Mouse (Mus musculus) skeletal muscle tissue, adult 2 months (tissue): Measurements from ENCODE around the gene Zfp385c.

ENCODE experiments used
- DNase-seq: peaks from one replicate; pipeline ENCODE4 v3.0.0-alpha.2; 2012; ENCODE audit warnings: low read depth, low spot score

Zfp385c gene

DNA sequence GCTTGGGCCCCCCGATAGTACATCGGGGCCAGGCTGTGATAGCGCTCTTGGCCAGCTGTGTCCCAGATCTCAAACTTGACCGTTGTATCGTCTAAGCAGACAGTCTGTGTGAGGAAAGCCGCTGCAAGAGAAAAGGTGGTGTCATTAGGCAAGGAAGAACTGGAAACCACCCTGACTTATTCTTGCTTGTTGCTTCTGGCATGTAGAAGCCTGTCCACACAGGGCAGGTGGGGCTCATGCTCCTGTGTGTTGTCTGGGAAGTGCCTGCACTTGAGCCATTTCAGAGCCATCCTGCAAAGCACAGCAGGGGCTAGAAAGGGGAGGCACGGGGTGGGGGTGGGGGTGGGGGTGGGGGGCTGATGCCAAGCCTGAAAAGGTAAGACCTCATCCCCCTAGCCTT, 26.2 kb upstream of the Zfp385c start:
- no peak for DNase-seq

DNA sequence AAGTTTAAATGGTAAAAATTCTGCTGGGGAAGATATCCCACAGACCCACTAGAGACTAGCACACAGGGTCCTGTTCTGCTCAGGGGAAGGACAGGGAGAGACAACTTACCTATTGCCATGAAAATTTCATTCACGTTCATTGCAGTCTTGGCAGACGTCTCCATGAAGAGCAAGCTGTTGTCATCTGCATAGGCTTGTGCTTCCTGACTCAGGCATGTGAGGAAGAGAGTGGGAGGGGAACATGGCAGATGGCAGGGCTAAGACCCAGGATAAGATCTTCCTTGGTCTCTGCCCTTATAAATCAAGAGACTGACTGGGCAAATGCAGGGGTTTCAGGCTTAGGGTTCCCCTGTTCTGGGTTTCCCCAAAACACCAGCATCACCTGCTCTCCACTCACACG, 24.4 kb upstream of the Zfp385c start:
- DNase-seq, result no peak

DNA sequence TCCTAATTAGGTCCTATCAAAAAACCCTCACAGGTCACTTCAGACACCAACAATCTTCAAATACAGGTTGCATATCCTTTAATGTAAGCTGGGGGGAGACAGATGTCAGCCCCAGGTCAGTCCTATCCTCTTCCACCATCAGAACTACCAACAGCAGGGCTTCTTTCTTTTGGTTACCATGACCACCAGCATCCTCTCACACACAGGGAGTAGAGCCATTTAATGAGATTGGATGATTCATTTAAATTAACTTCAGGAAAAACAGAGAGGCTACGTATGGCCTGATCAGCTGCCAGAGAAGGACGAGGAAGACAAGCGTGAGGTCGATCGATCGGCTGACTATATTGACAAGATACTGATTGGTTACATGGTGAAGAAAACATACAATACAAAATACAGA, 22.7 kb upstream of the Zfp385c start:
- no peak for DNase-seq

DNA sequence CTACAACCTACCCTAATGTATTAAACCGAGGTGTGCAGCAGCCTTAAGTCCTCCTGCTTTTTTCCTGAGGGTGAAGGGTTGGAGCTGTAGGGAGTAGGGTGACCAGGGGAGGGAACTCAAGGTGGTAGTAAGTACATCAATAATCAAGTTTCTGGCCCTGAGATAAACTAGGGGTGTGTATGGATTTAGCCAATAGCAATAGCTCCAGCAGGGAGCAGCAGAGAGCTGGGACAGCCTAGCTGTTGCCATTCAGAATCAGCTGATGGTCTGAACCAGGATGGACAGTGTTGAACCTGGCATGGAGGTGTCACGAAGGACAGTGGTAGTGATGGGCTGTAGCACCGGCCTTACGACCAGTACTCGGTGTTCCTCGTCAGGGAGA, 22.3 kb upstream of the Zfp385c start:
- DNase-seq, result no peak

DNA sequence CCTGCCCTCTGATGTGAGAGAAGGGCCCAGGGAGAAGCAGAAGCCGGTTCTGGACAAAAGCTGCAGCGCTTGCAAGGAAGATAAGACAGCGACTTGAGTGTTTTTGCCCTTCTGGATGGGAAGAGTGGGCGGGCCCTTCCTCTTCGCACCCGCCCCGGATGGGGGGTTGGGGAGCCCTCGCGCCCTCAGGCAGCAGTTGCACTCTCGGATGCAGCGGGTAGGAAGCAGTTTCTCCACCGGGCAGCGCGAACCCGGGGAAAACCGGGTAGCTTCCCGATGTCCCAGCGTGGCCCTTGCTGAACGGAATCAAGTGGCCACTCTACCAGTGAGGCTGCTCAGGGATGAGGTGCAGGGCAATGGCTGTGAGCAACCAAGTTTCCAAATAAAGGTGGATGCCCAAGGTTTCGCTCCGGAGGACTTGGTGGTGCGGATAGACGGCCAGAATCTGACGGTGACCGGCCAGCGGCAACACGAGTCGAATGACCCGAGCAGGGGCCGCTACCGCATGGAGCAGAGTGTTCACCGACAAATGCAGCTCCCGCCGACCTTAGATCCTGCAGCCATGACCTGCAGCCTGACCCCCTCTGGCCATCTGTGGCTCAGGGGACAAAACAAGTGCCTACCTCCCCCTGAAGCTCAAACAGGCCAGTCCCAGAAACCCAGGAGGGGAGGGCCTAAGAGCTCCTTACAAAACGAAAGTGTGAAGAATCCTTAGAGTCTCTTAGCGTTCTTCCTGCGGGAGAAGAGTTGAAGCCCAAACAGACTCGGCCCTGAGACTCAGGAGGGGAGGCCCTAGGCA, 21.7 kb upstream of the Zfp385c start, which contains the start of gene Hspb9:
TSS of gene Hspb9 (plus strand) at position 116 of the 799 bp plus-strand sequence.
- DNase-seq, result no peak

DNA sequence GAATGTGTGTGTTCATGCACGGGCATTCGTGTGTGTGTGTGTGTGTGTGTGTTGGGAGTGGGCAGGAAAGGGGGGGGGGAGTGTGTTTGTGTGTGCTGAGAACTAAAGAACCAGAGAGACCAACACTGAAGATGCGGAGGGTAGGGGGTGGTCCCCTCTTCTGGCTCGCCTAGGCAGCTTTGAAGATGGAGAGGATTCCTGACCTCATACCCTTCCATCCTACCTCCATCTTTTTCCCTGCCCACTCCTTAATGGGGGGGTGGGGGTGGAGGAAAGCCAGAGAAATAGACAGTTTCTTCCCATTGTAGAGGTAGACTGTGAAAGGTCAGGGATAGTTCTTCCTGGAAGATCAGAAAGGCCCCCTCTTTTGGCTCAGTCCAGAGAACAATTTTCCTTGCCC, 20.9 kb upstream of the Zfp385c start:
- no peak for DNase-seq

DNA sequence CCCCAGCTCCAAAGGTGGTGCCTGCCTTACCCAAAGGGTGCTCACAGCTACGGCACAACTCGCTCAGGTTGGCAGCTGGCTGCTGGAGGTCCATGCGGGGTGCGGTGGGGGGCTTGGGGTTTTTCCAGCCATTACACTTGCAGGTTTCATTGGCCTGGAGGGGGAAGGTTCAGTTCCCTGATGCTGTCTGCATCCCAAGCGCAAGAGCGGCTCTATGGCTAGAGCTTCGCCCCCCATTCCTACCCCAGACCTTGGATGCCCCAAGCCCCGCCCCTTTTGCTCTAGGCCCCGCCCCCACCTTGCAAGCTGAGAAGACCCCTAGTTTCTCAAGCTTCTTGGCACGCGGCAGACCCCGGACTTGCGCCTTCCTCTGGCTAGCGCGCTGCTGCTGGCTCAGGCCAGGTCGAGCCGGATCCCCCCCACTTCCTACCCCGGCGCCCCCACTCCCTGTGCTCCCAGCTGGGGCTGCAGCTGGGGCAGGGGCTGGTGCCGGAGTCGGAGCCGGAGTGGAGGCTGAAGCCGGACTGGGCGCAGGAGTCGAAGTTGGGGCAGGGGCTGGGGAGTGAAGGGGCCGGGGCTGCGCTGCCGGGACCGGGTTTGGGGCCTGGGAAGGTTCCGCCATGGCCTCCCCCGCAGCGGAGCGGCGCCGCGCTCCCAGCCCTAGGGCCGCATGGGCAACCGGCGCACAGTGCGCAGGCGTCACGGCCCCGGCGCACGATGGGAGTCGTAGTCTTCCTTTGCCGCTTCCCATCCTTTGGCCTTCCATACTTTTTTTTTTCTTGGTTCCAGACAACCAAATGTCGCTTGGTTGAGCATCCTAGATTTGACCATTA, 19.7 kb upstream of the Zfp385c start, which contains the start of gene Kat2a:
TSS of gene Kat2a (minus strand) at position 683 of the 833 bp plus-strand sequence.
- DNase-seq, result peak; percentile 71

DNA sequence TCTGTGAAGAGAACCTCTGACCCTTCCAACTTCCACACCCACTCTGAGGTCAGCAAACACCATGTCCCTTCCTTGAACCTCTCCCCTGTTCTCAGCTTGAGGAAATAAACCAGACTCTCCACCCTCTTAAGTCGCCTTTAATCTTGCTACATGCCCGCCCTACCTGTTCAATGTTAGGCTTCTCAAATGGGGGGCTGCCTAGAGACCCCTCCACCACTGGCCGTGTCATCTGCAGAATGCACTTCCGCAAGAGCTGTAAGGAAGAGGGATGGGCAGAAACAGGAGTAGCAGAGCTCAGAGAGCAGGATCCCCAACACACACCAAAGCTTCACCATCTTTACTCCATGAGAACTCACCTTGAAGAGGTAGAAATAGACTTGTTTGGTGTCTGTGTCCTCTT, 18.7 kb upstream of the Zfp385c start:
- no peak for DNase-seq

DNA sequence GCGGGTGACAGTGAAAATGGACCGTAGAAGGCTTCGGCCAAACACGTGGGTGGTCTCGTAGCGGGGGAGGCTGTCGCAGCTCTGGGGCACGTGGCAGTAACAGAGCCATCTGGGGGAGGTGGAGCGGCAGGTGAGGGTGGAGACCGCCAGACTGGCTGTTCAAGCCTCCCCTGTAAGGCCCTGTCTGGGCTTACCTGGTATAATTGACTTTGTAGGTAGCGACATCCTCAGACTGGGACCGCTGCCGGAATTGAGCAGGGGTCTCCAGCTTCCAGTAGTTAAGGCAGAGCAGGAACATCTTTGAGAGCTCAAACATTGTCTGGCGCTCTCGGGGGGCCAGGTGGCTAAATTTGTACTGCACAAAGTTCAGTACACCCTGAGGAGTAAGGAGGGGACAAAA, 18.3 kb upstream of the Zfp385c start:
- no peak for DNase-seq

DNA sequence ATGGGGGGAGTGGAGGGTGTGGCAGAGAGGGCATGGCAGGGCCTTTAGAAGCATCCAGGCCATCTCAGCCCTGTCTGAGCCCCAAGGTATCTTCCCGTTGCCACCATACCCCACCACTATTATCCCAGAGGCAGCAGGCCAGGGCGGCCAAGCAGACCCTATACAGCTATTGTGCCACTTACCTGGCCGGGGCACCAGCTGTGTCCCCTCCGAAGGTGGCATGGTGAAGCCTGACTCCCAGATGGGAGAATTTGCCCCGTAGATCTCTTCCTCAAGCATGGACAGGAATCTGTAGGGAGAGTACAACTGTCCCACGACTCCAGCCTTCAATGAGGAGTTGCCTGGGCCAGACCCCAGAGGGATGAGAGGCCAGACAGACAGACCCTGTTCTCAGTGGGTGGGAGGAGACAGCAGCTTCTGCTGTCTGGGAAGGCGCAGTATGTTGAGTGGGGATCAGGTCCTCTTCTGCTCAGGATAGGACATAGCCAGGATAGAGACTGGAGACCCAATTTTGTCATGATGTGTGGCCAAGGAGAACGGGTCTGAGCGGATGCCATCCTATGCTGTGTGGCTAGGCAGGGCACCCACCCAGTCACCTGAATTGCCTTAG, 17.1 kb upstream of the Zfp385c start:
- DNase-seq, result no peak

DNA sequence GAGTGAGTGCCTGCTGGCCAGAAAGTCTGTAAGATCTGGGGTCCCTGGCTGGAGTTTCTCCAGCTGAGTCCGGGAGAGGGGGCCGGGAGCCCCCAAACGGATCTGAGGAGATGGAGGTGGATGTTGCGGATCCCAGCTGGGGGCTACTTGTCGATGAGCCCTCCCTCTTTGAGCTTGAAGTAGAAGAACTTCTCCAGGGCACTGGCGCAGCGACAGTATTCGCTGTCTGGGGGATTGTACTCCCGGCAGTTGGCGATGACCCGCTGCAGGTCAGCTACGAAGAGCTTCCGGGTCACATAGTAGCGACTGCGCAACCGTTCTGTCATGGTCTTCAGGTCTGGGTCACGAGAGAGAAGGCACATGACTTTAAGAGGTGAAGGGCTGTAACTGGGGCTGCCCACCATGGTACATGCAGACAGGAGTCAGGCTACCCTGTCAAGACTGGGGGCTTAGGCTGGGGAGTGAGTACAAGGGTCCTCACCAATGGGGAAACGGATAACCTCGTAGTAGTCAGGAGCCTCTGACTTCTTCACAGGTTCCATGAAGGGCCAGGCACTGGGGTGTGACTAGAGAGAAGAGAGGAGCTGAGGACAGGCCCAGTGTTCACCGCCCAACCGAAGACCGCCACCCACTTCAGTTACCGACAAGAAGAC, 13.0 kb upstream of the Zfp385c start:
- no peak for DNase-seq

DNA sequence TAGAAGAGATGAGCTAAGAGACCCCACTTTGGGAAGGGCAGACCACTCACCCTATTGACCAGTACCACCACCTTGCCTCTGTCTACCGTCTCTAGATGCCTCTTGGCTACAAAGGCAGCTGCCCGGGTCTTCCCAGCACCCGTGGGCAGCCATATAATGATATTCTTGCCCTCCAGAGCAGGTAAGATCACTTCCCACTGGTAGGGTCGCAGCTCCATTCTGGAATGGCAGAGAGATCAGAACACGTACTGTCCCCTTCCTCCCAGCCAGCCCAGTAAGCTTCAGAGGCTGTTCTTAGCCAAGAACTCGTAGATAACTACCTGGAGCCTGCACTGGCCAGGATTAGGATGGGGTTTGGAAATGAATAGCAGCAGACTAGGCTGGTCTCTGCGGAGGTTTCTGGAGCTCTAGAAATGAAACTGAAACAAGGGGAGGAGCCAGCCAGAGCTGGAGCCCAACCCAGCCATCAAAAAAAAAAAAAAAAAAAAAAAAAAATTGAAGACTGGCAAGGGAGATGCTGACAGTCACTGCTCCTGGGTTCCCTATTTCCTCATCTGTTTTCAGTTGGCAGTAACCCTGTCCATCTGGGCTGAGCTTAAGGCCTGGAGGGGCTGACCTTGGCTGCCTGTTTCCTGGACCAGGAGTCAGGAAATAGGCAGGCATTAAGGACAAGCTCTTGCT, 11.7 kb upstream of the Zfp385c start, which contains the start of gene Dhx58:
TSS of gene Dhx58 (minus strand) at position 421 of the 681 bp plus-strand sequence.
- DNase-seq, result peak; percentile 86

DNA sequence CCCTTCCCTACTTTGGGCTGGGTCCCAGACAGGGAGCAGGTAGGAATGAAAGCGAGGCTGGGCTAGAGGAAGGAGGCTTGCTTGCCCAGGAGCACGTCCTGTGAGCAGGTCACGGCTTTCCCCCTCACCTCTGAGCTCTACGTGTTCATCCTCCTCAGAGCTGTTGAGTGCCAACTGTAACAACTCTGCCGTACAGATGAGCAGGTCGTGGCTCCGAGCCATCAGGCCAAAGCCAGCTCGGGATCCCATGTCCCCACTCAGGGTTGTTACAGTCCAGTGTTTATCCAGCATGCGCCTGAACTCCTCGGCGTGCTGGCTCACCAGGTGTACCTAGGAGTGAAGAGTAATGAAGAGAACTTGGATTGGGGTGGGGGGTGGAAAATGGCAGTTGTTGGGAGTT, 11.1 kb upstream of the Zfp385c start:
- DNase-seq, result no peak

DNA sequence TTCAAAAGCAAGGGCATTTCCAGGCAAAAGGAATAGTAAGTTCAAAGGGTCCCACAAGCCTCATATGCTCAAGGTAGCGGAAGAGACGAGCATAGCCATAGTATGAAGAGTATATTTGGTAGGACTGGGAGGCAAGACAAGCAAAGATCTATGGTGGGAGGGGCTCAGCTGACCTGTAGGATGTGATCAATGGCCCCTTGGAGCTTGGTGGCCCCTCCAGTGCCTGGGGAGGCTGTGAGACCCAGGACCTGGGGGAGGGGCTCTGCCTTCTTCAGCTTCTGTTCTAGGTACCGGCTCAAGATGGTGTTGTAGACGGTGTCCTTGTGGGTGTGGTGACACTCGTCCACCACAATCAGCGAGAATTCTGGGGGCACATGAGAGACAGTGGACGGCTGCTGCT, 10.7 kb upstream of the Zfp385c start:
- DNase-seq, result no peak

DNA sequence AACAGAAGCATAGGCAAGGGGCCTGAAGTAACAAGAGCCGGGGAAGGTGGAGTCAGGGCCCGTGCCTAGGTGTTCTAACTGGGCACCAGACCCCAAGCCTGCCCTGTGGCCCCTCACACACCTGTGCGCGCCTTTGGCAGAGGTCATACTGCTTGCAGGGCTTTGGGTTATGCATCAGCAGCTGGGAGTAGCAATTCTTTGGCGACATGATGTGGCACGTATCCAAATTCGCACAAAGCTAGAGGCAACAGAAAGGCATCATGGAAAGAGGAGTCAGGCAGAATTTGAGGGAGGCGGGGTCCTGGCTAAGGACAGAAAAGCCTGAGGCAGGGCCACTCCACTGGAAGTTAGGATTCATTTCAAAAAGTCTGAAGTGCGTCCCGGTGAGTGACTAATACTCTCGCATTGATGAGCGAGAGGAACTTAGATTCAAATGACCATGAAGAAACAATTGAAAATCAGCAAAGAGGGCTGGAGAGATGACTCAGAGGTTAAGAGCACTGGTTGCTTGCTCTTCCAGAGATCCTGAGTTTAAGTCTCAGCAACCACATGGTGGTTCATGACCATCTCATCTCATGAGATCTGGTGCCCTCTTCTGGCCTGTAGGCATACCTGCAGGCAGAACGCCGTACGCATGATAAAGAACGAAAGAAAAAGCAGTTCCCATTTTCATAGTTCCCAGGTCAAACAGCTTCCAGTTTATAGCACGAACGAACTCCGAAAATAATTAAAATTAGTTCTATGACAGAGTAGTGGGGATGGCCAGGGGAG, 10.0 kb upstream of the Zfp385c start:
- peak; percentile 86 for DNase-seq

DNA sequence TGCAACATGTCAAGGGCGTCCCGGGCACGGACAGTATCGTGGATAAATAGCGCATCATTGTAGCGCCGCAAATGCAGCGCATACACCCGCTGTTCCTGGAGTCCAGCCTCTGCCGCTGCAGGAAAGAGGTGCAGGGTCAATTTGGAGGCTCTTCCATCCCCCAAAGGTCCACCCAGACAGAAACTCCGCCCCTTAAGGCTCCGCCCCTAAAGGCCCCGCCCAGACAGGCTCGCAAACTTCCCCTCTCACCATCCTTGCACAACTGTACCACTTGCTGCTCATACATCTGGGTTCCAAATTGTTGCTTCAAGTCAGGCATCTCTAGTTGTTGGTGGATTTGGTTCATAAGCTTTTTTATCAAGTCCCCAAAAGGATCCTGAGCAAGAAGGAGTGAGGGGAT, 9.0 kb upstream of the Zfp385c start:
- no peak for DNase-seq

DNA sequence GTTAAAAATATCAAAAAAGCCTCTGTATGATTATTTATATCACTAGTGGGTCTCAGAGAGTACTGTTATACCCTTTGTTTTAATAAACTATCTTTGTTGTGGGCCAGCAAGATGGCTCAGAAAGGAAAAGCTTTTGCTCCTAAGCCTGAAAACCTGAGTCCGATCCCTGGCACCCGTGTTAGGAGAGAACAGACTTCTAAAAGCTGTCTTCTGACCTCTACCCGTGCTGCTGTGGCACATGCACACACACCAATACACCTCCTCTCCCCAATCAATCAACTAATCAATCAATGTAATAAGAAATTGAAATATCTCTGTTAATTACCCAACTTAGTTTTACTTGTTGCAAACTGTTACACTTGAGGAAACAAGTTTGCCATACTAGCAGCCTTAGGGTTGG, 8.5 kb upstream of the Zfp385c start:
- no peak for DNase-seq

DNA sequence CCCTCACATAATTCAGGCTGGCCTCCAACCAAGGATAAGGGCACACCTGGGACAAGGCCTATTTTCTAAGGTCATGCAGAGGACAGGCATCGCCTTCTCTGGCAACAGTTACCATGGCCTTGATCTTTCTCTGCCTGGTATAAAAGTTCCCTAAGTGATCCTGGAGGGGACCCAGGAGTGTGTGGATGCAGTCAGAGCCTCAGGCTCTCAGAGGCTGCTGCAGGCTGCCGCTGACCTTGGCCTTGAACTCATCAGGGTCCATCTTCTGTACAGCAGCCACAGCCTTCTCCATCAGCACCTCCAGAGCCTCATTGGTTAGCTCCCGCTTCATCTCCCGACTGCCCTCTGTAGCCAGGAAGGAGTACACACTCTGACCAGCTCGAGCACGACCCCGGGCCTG, 5.7 kb upstream of the Zfp385c start:
- DNase-seq, result no peak

DNA sequence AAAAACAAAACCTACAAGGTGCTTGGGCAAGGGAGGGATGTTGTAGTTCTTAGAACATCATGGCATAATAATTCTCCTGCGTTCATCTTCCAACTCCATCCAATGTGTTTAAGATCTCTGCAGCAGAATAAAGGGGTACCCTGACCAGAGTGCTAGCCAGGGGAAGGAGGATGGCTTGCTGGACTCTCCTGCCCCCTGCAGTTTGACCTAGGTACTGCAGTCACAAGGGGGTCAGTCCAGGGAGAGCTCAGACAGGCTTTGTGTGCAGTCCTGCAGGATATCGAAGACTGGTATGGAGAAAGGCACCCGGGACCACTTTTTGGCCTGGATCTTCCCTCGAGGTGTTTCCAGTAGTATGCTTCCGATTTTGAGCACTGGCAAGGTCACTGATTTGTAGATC, 2.7 kb upstream of the Zfp385c start:
- no peak for DNase-seq

DNA sequence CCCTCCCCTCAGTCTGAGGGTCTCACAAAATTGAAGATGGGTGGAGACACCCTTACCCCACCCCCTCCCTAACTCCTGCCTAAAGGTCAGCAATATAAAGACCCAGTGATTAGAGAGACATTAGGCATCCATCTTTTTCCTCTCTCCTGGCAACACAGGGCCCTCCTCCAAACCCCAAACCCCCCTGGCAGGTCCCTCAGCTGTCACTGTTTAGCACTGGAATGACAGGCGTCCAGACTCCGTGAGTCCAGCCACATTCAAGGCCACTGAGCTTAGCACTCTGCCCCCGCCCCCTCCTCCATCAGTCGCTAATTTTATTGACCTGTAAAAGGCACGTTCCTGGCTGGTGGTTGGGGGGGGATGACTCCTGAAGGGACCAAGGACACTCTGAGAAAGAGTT, 899 bp upstream of the Zfp385c start:
- no peak for DNase-seq

DNA sequence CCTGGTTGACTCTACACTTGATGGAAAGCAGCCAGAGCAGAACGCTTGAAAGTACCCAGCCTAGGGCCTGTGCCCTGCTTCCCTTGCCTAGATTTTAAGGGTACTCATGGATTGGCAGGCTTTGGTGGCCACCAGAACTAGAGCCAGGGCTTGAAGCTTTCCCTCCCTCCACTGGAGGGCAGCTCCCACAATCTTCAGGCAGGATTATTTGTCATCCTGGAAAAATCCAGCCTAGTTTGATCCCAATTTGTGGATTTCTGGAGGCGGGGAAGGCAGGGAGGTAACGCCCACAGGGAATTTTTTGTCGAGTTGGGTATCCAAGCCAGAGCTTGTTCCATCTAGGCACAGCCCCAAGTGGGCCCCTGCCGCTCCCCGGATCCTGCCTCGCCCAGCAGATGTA, 1.9 kb downstream of the Zfp385c start:
- no peak for DNase-seq
